Mouse (Mus musculus) CD8-positive naive resting alpha-beta T cell, adult 57 days (primary cell): ENCODE results near the gene Insig1. TPM values are rescaled to one million over a fixed set of nuclear protein-coding genes. Genes with fewer than 3 reads are reported as not detected.

Experiments used
- total RNA-seq: library from RNA; stranded (reverse); gene quantifications from one replicate; pipeline ENCODE4 v1.2.4, GENCODE M21; 2023

Insig1 gene
- total RNA-seq: 109 TPM

DNA sequence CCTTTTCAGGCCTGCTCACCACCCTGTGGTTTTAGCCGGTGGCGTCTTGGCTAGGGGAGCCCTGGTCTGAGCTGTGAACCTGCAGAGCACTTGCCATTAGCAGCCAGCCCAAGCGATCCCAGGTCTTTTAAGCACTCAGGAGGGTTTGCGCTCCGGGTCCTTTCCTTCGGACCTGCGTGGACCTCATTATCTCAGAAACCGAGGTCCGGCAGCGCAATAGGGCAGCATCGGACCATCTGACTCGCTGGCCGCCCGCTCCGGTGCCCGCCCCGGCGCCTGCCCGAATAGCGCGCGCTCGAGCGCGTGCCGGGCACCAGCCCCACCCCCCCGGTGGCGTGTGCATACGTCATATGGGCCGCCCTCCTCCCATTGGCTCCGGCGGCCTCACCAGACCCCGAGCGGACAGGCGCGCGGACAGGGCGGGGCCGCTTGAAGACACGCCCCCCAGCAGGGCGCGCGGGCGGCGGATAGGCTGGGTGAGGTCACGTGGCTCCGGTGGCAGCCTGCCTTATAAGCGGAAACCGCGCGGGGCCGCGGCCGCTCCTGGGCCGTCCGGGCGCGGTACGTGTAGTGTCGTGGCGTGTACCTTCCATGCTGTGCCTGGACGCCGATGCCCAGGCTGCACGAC is at the start of gene Insig1:
Gene Insig1, plus strand, starts transcription at position 536 of the 628 bp plus-strand sequence.

Other genes with a start within 250 kb of the Insig1 start
- gene Htr5a, start 229.2 kb upstream of the Insig1 start, total RNA-seq: not detected
- gene En2, start 94.3 kb downstream of the Insig1 start, total RNA-seq: not detected
- gene Cnpy1, start 174.4 kb downstream of the Insig1 start, total RNA-seq: not detected
- gene Rbm33, start 245.8 kb downstream of the Insig1 start, total RNA-seq: 171 TPM